Mouse (Mus musculus) megakaryocyte-erythroid progenitor cell, adult 5-6 weeks (primary cell): Measurements from ENCODE around the gene Gpx2. TPM values are rescaled to one million over a fixed set of nuclear protein-coding genes. Genes with fewer than 3 reads are reported as not detected.

Experiments
- ATAC-seq: replicated peaks from 2 replicates; pipeline ENCODE4 v1.8.0; 2016; ENCODE audit warnings: mild to moderate bottlenecking, inconsistent platforms; ENCODE audit not compliant: severe bottlenecking, poor library complexity, low FRiP score, low TSS enrichment
- total RNA-seq, 2 experiments: library from RNA; stranded (forward) in 1 of 2; stranded (reverse) in 1 of 2; fragments of 200-1000, 215-1000 nt in 1 of 2; fragments of >200 nt in 1 of 2; fragmentation: Nextera tagmentation in 1 of 2; gene quantifications; 2 replicates each; pipeline ENCODE4 v1.2.3; 2014 to 2017

Gene Gpx2
- total RNA-seq, 2 experiments from 2014 or later: not detected

- ATAC-seq: no peak
Measured at GRCm38 (mm10) chr12:76807796-76808195, 12.4 kb upstream of the Gpx2 start.

GRCm38 (mm10) chr12:76805056-76805811, 9.9 kb upstream of the Gpx2 start:
- no peak for ATAC-seq

GRCm38 (mm10) chr12:76803700-76804252, 8.4 kb upstream of the Gpx2 start:
- peak; percentile 85 for ATAC-seq

- no peak for ATAC-seq
Measured at GRCm38 (mm10) chr12:76803028-76803427, 7.7 kb upstream of the Gpx2 start.

- ATAC-seq: no peak
Measured at GRCm38 (mm10) chr12:76798008-76798720, 2.8 kb upstream of the Gpx2 start.

- ATAC-seq: no peak
Measured at GRCm38 (mm10) chr12:76796938-76797539, 1.7 kb upstream of the Gpx2 start.

GRCm38 (mm10) chr12:76792540-76792939, 2.8 kb downstream of the Gpx2 start:
- ATAC-seq: peak; percentile 54; the same call in 1 of the 2 replicates

- peak; percentile 72 for ATAC-seq
Measured at GRCm38 (mm10) chr12:76790446-76791084, 4.8 kb downstream of the Gpx2 start.

GRCm38 (mm10) chr12:76784056-76784619, 11.2 kb downstream of the Gpx2 start:
- no peak for ATAC-seq

- ATAC-seq: no peak
Measured at GRCm38 (mm10) chr12:76780639-76781468, 14.5 kb downstream of the Gpx2 start.

- ATAC-seq: no peak
Measured at GRCm38 (mm10) chr12:76779951-76780350, 15.4 kb downstream of the Gpx2 start.

GRCm38 (mm10) chr12:76778305-76779083, 16.9 kb downstream of the Gpx2 start:
- no peak for ATAC-seq

GRCm38 (mm10) chr12:76777845-76778244, 17.5 kb downstream of the Gpx2 start:
- no peak for ATAC-seq

- ATAC-seq: no peak
Measured at GRCm38 (mm10) chr12:76776898-76777297, 18.5 kb downstream of the Gpx2 start.

- ATAC-seq: peak; percentile 64; the same call in 1 of the 2 replicates
Measured at GRCm38 (mm10) chr12:76775132-76775531, 20.2 kb downstream of the Gpx2 start.

- peak; percentile 51 for ATAC-seq
Measured at GRCm38 (mm10) chr12:76774652-76775051, 20.7 kb downstream of the Gpx2 start.

GRCm38 (mm10) chr12:76771540-76771939, 23.8 kb downstream of the Gpx2 start:
- no peak for ATAC-seq
